Comparison of ENCODE assay signal across 8 mouse cellular contexts in genomic region chr5:135778471-135779445, GRCm38 (mm10). TPM values are rescaled to one million over a fixed set of nuclear protein-coding genes. Genes with fewer than 3 reads are reported as not detected.
DNase-seq lines count a peak whose midpoint lies in the region; ATAC-seq lines count a peak whose summit lies in the region.

Gene Mdh2, plus strand, starts transcription at chr5:135778480.

- peak within 1 kb of the TSS; percentile 83 for H3K4me2 ChIP-seq in hindbrain, embryonic 15.5 days

- H3K27ac ChIP-seq in hindbrain, embryonic 15.5 days (replicated peaks), result peak within 1 kb of the TSS; percentile 94

- 1% methylated on average over 70 of the region's 70 CpGs for WGBS in hindbrain, embryonic 15.5 days

- H3K9ac ChIP-seq in hindbrain, embryonic 15.5 days, result peak within 1 kb of the TSS; percentile 98

- H3K27me3 ChIP-seq in hindbrain, embryonic 15.5 days, result no peaks in the 10 kb centered on the region

- DNase-seq in T-cell, adult 2 months (ENCODE audit: low spot score), result peak; percentile 99
- DNase-seq in cerebellum, postnatal 36 days, result peak; percentile 99 to 100
- DNase-seq in frontal cortex, postnatal 36 days (ENCODE audit: low spot score in 2 of 2), result peak; percentile 96 to 100
- DNase-seq in left cerebral cortex, adult 11 months (ENCODE audit: low spot score), result peak; percentile 99
- peak; percentile 100 for DNase-seq in lung, postnatal 4 days
- peak; percentile 100 for DNase-seq in retina, postnatal 7 days (ENCODE audit: low read depth, low spot score)
- DNase-seq in urinary bladder, adult 2 months (ENCODE audit: low spot score), result peak; percentile 89

- peaks cover 15% of the 10 kb centered on the region for H3K36me3 ChIP-seq in hindbrain, embryonic 15.5 days

- no peaks in the 10 kb centered on the region for H3K9me3 ChIP-seq in hindbrain, embryonic 15.5 days

- peak; percentile 99 for ATAC-seq in hindbrain, embryonic 15.5 days (ENCODE audit: low FRiP score, low read depth)

- H3K4me1 ChIP-seq in hindbrain, embryonic 15.5 days (replicated peaks), result peaks cover 25% of the 10 kb centered on the region

- H3K4me3 ChIP-seq in hindbrain, embryonic 15.5 days, result peak within 1 kb of the TSS; percentile 88

RNA-seq across cellular contexts. Expression of gene Mdh2, which starts in this region (rescaled TPM):
- polyA plus RNA-seq in hindbrain, embryonic 15.5 days (2015; fragmentation: Nextera tagmentation; extraction: Ambion mirVana), result 616 and 619 TPM in 2 replicates
- polyA plus RNA-seq in urinary bladder, adult 2 months (2012; rRNA removed), result 264 and 269 TPM in 2 replicates

Comparison
In these comparisons a context has a peak if more than half of its experiments do, and no peak if none do; other contexts are left out.
1. Peak in every context shown above with its lines: DNase-seq, ATAC-seq, H3K4me3 ChIP-seq and H3K27ac ChIP-seq.